Mouse (Mus musculus): ENCODE results near the gene Igflr1. TPM values are rescaled to one million over a fixed set of nuclear protein-coding genes. Genes with fewer than 3 reads are reported as not detected.

Igflr1 gene
- polyA plus RNA-seq, 1 experiment from 2014 or later: 2.9 TPM

DNA sequence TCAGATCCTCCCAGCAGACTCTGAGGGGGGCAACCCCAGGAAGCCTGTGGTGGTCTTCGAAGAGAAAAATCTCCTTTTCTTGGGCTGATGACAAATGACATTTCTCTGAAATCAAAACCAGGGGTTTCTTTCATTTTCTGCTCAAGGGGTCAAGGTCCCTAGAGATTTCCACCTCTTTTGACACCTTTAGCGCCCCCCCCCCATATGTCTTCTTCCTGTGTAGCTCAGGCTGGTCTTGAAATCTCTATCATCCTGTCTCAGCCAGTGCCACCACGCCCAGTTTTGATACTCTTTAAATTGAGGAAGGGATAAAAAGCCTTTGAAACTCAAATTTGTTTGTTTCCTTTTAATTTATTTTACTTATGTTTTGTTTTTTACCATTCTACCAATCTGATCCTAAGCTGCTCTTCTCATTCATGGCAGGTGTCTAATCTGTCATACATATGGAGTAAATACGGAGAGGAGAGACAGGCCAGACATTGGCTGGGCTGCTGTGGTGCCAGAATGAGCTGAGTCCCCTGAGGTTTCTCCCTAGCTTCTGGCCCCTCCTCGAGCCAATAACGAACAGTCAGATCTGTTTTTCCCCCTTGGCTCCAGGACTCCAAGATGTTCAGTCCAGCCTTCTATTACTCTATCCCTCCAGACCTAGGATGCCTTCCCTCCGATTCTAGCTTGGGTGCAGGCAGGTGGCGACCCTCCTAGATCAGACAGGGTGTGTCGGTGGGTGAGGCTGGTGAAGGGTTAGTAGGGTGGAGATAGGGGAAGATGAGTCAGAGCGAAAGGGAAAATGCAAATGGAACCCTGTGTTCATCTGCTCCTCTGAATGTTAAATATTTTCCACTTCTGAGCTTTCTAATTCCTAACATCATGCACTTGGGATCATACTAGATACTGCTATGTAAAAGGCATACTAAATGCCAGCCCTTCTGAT, 28.6 kb downstream of the Igflr1 start:
- Histone ChIP-seq H3K36me3 (no peaks in the 10 kb centered on the region), H3K9ac (no peak overlapping the region), H3K27ac (no peak overlapping the region), H3K9me3 (no peaks in the 10 kb centered on the region), H3K4me1 (replicated peaks) (peaks cover 23% of the 10 kb centered on the region), H3K4me3 (replicated peaks) (no peak overlapping the region), H3K27me3 (replicated peaks) (no peaks in the 10 kb centered on the region), H3K4me2 (replicated peaks) (no peak overlapping the region)
- WGBS: 66% methylated on average over 10 of the region's 10 CpGs
- no peak for ATAC-seq

DNA sequence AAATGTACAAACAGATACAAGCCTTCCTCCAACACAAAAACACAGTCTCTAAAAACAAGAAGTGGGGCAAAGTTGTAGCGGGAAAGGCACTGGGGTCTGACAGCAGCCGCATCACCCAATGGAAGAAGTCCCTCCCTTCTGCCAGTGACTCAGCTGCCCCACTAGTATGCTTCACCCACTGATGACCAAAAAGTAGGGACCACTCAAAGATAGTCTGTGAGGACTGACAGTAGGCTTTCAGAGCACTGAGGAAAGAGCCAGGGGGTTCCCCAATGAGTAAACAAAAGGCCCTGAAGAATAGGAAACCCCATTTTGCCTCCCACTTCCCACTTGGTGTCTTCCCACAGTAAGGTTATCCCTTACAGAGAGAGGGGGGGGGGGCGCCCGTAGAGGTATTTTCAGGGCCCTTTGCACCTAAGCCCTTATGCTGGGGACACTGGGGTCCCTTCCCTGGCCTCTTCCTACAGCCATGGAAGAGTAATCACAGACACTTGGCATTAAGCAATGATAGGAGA, 29.3 kb downstream of the Igflr1 start:
- no peaks in the 10 kb centered on the region for H3K27me3 ChIP-seq (replicated peaks)
- no peak overlapping the region for H3K9ac ChIP-seq
- H3K36me3 ChIP-seq: no peaks in the 10 kb centered on the region
- no peaks in the 10 kb centered on the region for H3K9me3 ChIP-seq
- no peak overlapping the region for H3K4me2 ChIP-seq (replicated peaks)
- WGBS: 75% methylated on average over 4 of the region's 4 CpGs
- no peak for ATAC-seq
- H3K4me1 ChIP-seq (replicated peaks): peaks cover 23% of the 10 kb centered on the region
- no peak overlapping the region for H3K27ac ChIP-seq
- no peak overlapping the region for H3K4me3 ChIP-seq (replicated peaks)

DNA sequence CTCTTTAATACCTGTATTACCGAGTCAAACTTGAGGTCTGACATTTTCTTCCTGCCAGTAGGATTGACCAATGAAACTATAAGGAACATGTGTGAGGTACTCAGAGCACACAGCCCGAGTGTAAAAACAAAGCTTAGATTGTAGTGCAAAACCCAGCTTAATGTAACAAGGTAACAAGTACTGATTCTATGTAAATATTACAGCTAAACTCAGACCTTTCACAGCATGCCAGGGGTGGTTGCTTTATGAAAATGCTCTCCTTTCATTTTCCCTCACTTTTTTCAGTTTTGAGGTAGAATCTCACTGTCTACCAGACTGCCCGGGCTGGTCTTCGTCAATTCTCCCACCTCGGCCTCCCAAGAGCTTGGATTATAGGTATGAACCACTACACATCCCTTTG, 30.9 kb downstream of the Igflr1 start:
- H3K9ac ChIP-seq: no peak overlapping the region
- no peaks in the 10 kb centered on the region for H3K27me3 ChIP-seq (replicated peaks)
- no peak overlapping the region for H3K4me2 ChIP-seq (replicated peaks)
- no peak overlapping the region for H3K27ac ChIP-seq
- no peak overlapping the region for H3K4me3 ChIP-seq (replicated peaks)
- peaks cover 17% of the 10 kb centered on the region for H3K4me1 ChIP-seq (replicated peaks)
- no peaks in the 10 kb centered on the region for H3K36me3 ChIP-seq
- 80% methylated on average over 5 of the region's 5 CpGs for WGBS
- no peak for ATAC-seq
- no peaks in the 10 kb centered on the region for H3K9me3 ChIP-seq

DNA sequence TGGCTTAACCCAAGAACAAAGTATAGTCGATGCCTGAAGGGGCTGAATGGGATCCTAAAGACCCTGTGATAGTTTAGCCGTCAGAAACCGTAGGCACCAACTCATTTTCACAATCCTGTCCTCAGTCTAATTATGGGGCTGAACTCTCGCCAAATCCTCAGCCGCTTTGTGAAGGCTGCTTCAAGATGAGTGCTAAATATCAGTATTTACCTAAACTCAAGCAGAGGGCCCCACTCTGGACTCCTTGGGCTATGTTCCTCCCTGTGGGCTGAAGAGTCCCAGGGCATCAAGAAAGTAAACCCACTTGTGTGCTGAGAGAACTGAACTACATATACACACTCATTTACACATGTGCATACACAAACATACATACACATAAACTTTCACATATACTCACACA, 31.6 kb downstream of the Igflr1 start:
- Histone ChIP-seq H3K4me1 (replicated peaks) (peaks cover 13% of the 10 kb centered on the region), H3K27me3 (replicated peaks) (no peaks in the 10 kb centered on the region), H3K9ac (no peak overlapping the region), H3K9me3 (no peaks in the 10 kb centered on the region), H3K4me2 (replicated peaks) (no peak overlapping the region), H3K27ac (no peak overlapping the region), H3K4me3 (replicated peaks) (no peak overlapping the region), H3K36me3 (no peaks in the 10 kb centered on the region)
- 84% methylated on average over 5 of the region's 5 CpGs for WGBS
- no peak for ATAC-seq

- H3K9ac ChIP-seq: no peak within 1 kb of the TSS
- no peak within 1 kb of the TSS for H3K4me3 ChIP-seq (replicated peaks)
- no peaks in the 10 kb centered on the region for H3K9me3 ChIP-seq
- H3K27me3 ChIP-seq (replicated peaks): no peaks in the 10 kb centered on the region
- no peaks in the 10 kb centered on the region for H3K36me3 ChIP-seq
- ATAC-seq: no peak
- peak within 1 kb of the TSS; percentile 30 for H3K4me2 ChIP-seq (replicated peaks)
- 0 out of 2 replicates have a peak within 1 kb of the TSS, but pooled peaks have one; percentile 40 for H3K27ac ChIP-seq
- H3K4me1 ChIP-seq (replicated peaks): peaks cover 7% of the 10 kb centered on the region
- 93% methylated on average over 12 of the region's 12 CpGs for whole genome bisulfite sequencing
These were observed 33.6 kb downstream of the Igflr1 start, which contains the start of gene Zbtb32 for GRCm38 (mm10) chr7:30598786-30599185. Gene Zbtb32 (minus strand): TSS chr7:30598909.

- Histone ChIP-seq H3K9ac (no peak overlapping the region), H3K4me3 (replicated peaks) (no peak overlapping the region), H3K9me3 (no peaks in the 10 kb centered on the region), H3K27me3 (replicated peaks) (no peaks in the 10 kb centered on the region), H3K27ac (peak overlapping the region; percentile 40), H3K4me2 (replicated peaks) (peak overlapping the region; percentile 30), H3K36me3 (no peaks in the 10 kb centered on the region), H3K4me1 (replicated peaks) (peaks cover 3% of the 10 kb centered on the region; the same call in 1 of the 2 replicates)
- peak; percentile 93 for ATAC-seq
- 2% methylated on average over 16 of the region's 16 CpGs for WGBS
These were observed 34.7 kb downstream of the Igflr1 start for GRCm38 (mm10) chr7:30599933-30600353.

GRCm38 (mm10) chr7:30600651-30601050, 35.4 kb downstream of the Igflr1 start:
- H3K9ac ChIP-seq: no peak overlapping the region
- no peak overlapping the region for H3K4me2 ChIP-seq (replicated peaks)
- no peak overlapping the region for H3K4me3 ChIP-seq (replicated peaks)
- WGBS: 69% methylated on average over 7 of the region's 7 CpGs
- H3K4me1 ChIP-seq (replicated peaks): peaks cover 3% of the 10 kb centered on the region; the same call in 1 of the 2 replicates
- no peaks in the 10 kb centered on the region for H3K27me3 ChIP-seq (replicated peaks)
- H3K9me3 ChIP-seq: no peaks in the 10 kb centered on the region
- H3K36me3 ChIP-seq: no peaks in the 10 kb centered on the region
- no peak for ATAC-seq
- H3K27ac ChIP-seq: peak overlapping the region; percentile 22

DNA sequence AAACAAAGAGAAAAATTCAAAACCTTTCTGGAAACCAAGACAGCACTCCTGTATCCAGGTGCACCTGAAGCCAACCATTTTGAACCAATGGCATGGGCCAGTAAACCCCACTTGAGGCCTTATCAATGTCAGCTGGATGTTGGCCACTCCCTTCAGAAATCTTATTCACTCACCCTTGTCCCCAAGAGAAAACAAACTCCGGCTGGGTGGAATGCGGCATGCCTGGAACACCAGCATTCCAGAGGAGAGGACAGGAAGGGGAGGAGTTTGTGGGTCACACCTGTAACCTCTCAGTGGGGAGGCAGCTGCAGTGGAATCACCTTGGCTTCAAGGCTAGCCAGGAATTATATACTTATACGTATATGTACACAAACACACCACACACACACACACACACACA, 37.4 kb downstream of the Igflr1 start:
- Histone ChIP-seq H3K9ac (no peak overlapping the region), H3K4me1 (replicated peaks) (peaks cover 3% of the 10 kb centered on the region; the same call in 1 of the 2 replicates), H3K36me3 (no peaks in the 10 kb centered on the region), H3K4me2 (replicated peaks) (no peak overlapping the region), H3K4me3 (replicated peaks) (no peak overlapping the region), H3K27me3 (replicated peaks) (no peaks in the 10 kb centered on the region), H3K9me3 (no peaks in the 10 kb centered on the region), H3K27ac (peak overlapping the region; percentile 27; the same call in 1 of the 2 replicates)
- WGBS: 23% methylated on average over 3 of the region's 3 CpGs
- peak; percentile 84 for ATAC-seq

GRCm38 (mm10) chr7:30604424-30604823, 39.2 kb downstream of the Igflr1 start:
- H3K4me1 ChIP-seq (replicated peaks): peaks cover 11% of the 10 kb centered on the region
- no peaks in the 10 kb centered on the region for H3K9me3 ChIP-seq
- H3K4me2 ChIP-seq (replicated peaks): no peak overlapping the region
- no peak overlapping the region for H3K9ac ChIP-seq
- 59% methylated on average over 8 of the region's 8 CpGs for WGBS
- no peaks in the 10 kb centered on the region for H3K36me3 ChIP-seq
- H3K4me3 ChIP-seq (replicated peaks): no peak overlapping the region
- no peak for ATAC-seq
- no peaks in the 10 kb centered on the region for H3K27me3 ChIP-seq (replicated peaks)
- H3K27ac ChIP-seq: no peak overlapping the region

DNA sequence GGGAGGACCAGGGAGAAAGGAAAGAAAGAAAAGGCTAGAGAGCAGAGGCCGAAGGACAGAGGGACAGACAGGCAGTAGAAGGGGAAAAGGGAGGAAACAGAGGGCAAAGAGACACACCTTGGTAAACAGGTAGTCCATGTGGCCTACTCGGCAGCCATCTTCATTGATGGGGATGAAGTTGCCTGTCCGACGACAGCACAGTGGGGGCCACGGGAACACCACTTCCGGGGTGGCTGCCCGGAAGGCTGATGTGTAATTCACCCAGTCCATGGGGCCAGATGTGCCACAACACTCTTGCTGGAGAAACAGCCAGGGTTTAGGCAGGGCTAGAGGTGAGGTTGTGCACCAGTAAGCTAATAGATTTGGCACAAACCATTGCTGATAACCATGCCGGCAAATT, 39.7 kb downstream of the Igflr1 start:
- Histone ChIP-seq H3K27ac (no peak overlapping the region), H3K36me3 (no peaks in the 10 kb centered on the region), H3K9ac (no peak overlapping the region), H3K9me3 (no peaks in the 10 kb centered on the region), H3K4me1 (replicated peaks) (peaks cover 14% of the 10 kb centered on the region; the same call in 1 of the 2 replicates), H3K27me3 (replicated peaks) (no peaks in the 10 kb centered on the region), H3K4me2 (replicated peaks) (no peak overlapping the region), H3K4me3 (replicated peaks) (no peak overlapping the region)
- no peak for ATAC-seq
- WGBS: 88% methylated on average over 8 of the region's 8 CpGs

GRCm38 (mm10) chr7:30607706-30608309, 42.6 kb downstream of the Igflr1 start:
- peaks cover 16% of the 10 kb centered on the region for H3K4me1 ChIP-seq (replicated peaks)
- H3K4me3 ChIP-seq (replicated peaks): no peak overlapping the region
- WGBS: 25% methylated on average over 8 of the region's 8 CpGs
- H3K4me2 ChIP-seq (replicated peaks): no peak overlapping the region
- H3K36me3 ChIP-seq: no peaks in the 10 kb centered on the region
- no peaks in the 10 kb centered on the region for H3K27me3 ChIP-seq (replicated peaks)
- no peak overlapping the region for H3K27ac ChIP-seq
- no peak overlapping the region for H3K9ac ChIP-seq
- H3K9me3 ChIP-seq: no peaks in the 10 kb centered on the region
- ATAC-seq: peak; percentile 46

DNA sequence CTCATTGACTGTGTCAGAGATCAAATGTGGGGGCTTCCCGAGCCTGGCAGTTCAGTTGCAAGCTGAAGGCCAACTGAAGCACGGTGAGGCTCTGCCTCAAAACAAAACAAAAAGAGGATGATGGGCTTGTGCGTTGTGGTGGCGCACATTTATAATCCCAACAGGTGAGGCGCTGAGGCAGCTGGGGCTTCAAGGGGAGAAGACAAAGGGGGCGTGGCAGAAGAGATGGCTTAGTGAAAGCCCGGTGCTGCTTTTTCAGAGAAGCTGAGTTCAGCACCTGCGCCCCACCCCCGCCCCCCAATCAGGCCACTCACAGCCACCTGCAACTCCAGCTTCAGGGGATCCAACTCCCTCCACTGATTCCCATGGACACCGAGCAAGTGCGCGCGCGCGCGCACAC, 43.2 kb downstream of the Igflr1 start:
- no peak overlapping the region for H3K4me2 ChIP-seq (replicated peaks)
- H3K9ac ChIP-seq: no peak overlapping the region
- no peaks in the 10 kb centered on the region for H3K9me3 ChIP-seq
- no peaks in the 10 kb centered on the region for H3K36me3 ChIP-seq
- WGBS: 53% methylated on average over 16 of the region's 16 CpGs
- no peak for ATAC-seq
- no peaks in the 10 kb centered on the region for H3K27me3 ChIP-seq (replicated peaks)
- no peak overlapping the region for H3K27ac ChIP-seq
- no peak overlapping the region for H3K4me3 ChIP-seq (replicated peaks)
- H3K4me1 ChIP-seq (replicated peaks): peaks cover 20% of the 10 kb centered on the region
